Mouse (Mus musculus): ENCODE results near the gene Eif1ad. TPM values are rescaled to one million over a fixed set of nuclear protein-coding genes. Genes with fewer than 3 reads are reported as not detected.

The Eif1ad gene
- polyA plus RNA-seq, 1 experiment from 2014 or later: 68.1 TPM

DNA sequence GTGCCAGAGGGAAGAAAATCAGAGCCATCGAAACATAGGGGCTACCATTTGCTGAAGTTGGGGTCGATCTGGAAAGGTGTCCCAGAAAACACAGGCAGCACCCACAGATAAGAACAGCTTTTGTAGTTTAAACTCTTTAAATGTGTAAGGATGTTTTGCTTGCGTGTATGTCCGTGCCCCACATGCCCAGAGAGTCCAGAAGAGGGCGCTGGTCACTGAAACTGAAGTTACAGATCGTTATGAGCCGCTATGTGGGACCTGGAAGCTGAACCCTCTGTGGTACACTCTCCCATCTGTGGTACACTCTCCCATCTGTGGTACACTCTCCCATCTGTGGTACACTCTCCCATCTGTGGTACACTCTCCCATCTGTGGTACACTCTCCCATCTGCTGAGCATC is 40.6 kb downstream of the Eif1ad start:
- H3K36me3 ChIP-seq (ENCODE audit: control insufficient read depth, insufficient read depth, low read length): no peaks in the 10 kb centered on the region
- H3K4me1 ChIP-seq (ENCODE audit: control insufficient read depth, insufficient read depth, low read length): peaks cover 11% of the 10 kb centered on the region
- DNase-seq (ENCODE audit: low spot score, missing footprints): peak; percentile 93
- peak overlapping the region; percentile 69 for H3K27ac ChIP-seq (ENCODE audit: low read depth, low read length)
- peak overlapping the region; percentile 76 for H3K9ac ChIP-seq (ENCODE audit: low read length)
- peak overlapping the region; percentile 53 for H3K4me3 ChIP-seq (ENCODE audit: low read depth, low read length)
- 20% methylated on average over 7 of the region's 7 CpGs for WGBS
- H3K4me2 ChIP-seq: peak overlapping the region; percentile 79
- H3K27me3 ChIP-seq (ENCODE audit: control insufficient read depth, insufficient read depth, low read length): no peaks in the 10 kb centered on the region
- no peaks in the 10 kb centered on the region for H3K9me3 ChIP-seq (ENCODE audit: control insufficient read depth, low read length)
- ATAC-seq (ENCODE audit: low FRiP score): peak; percentile 41; the same call in 1 of the 2 replicates

- Histone ChIP-seq H3K36me3 (ENCODE audit: control insufficient read depth, insufficient read depth, low read length) (no peaks in the 10 kb centered on the region), H3K27me3 (ENCODE audit: control insufficient read depth, insufficient read depth, low read length) (no peaks in the 10 kb centered on the region), H3K4me2 (no peak overlapping the region), H3K27ac (ENCODE audit: low read depth, low read length) (no peak overlapping the region), H3K4me1 (ENCODE audit: control insufficient read depth, insufficient read depth, low read length) (peaks cover 11% of the 10 kb centered on the region), H3K9ac (ENCODE audit: low read length) (no peak overlapping the region), H3K4me3 (ENCODE audit: low read depth, low read length) (no peak overlapping the region), H3K9me3 (ENCODE audit: control insufficient read depth, low read length) (no peaks in the 10 kb centered on the region)
- 91% methylated on average over 13 of the region's 13 CpGs for WGBS
- no peak for ATAC-seq (ENCODE audit: low FRiP score)
- peak; percentile 19 for DNase-seq (ENCODE audit: low spot score, missing footprints)
These were observed 41.8 kb downstream of the Eif1ad start for GRCm38 (mm10) chr19:5408057-5409001.

DNA sequence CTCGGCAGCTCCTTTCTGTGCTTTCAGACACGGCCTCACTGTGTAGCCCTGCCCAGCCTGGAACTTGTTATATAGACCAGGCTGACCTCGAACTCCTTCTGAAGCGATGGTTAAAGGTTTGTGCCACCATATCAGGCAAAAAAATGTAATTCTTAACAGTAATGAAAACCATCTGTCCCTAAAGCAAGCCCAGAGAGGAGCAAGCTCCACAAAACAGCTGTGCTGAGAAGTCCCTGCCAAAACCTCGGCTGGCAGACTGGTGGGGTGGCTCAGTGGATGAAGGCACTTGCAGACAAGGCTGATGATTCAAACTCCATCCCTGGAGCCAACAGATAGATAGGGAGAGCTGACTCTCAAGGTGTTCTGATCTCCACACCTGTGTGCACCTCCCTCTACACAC is 42.5 kb downstream of the Eif1ad start:
- peaks cover 11% of the 10 kb centered on the region for H3K4me1 ChIP-seq (ENCODE audit: control insufficient read depth, insufficient read depth, low read length)
- H3K27ac ChIP-seq (ENCODE audit: low read depth, low read length): no peak overlapping the region
- WGBS: 75% methylated on average over 5 of the region's 5 CpGs
- H3K9ac ChIP-seq (ENCODE audit: low read length): no peak overlapping the region
- no peaks in the 10 kb centered on the region for H3K36me3 ChIP-seq (ENCODE audit: control insufficient read depth, insufficient read depth, low read length)
- ATAC-seq (ENCODE audit: low FRiP score) (no peak), DNase-seq (ENCODE audit: low spot score, missing footprints) (peak; percentile 59)
- no peak overlapping the region for H3K4me3 ChIP-seq (ENCODE audit: low read depth, low read length)
- H3K27me3 ChIP-seq (ENCODE audit: control insufficient read depth, insufficient read depth, low read length): no peaks in the 10 kb centered on the region
- H3K9me3 ChIP-seq (ENCODE audit: control insufficient read depth, low read length): no peaks in the 10 kb centered on the region
- no peak overlapping the region for H3K4me2 ChIP-seq

DNA sequence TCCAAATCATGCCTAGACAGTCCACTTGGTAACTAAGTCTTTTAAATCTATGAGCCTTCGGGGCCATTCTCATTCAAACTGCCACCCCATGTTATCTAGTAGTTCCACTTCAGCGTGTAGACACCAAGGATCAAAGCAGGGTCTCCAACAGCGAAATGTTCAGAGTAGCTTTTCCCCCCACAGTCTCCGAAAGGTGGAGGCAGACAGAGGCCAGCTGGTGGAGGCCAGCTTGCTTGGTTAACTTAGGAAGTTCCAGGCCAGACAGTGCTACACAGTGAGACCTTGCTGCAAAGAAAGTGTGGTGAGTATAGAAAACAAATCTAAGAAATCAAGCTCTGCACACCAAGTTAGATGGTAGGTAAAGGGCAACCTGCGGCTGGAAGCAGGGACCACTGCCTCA is 44.1 kb downstream of the Eif1ad start:
- ATAC-seq (ENCODE audit: low FRiP score) (no peak), DNase-seq (ENCODE audit: low spot score, missing footprints) (no peak)
- Histone ChIP-seq H3K36me3 (ENCODE audit: control insufficient read depth, insufficient read depth, low read length) (no peaks in the 10 kb centered on the region), H3K9ac (ENCODE audit: low read length) (no peak overlapping the region), H3K4me3 (ENCODE audit: low read depth, low read length) (no peak overlapping the region), H3K27me3 (ENCODE audit: control insufficient read depth, insufficient read depth, low read length) (no peaks in the 10 kb centered on the region), H3K9me3 (ENCODE audit: control insufficient read depth, low read length) (no peaks in the 10 kb centered on the region), H3K4me1 (ENCODE audit: control insufficient read depth, insufficient read depth, low read length) (peaks cover 11% of the 10 kb centered on the region), H3K4me2 (no peak overlapping the region), H3K27ac (ENCODE audit: low read depth, low read length) (no peak overlapping the region)
- 91% methylated on average over 5 of the region's 5 CpGs for WGBS

GRCm38 (mm10) chr19:5411961-5412360 is 45.4 kb downstream of the Eif1ad start:
- ATAC-seq (ENCODE audit: low FRiP score): no peak
- no peak overlapping the region for H3K4me3 ChIP-seq (ENCODE audit: low read depth, low read length)
- H3K9ac ChIP-seq (ENCODE audit: low read length): no peak overlapping the region
- H3K4me1 ChIP-seq (ENCODE audit: control insufficient read depth, insufficient read depth, low read length): peaks cover 6% of the 10 kb centered on the region
- no peak overlapping the region for H3K27ac ChIP-seq (ENCODE audit: low read depth, low read length)
- H3K27me3 ChIP-seq (ENCODE audit: control insufficient read depth, insufficient read depth, low read length): no peaks in the 10 kb centered on the region
- H3K9me3 ChIP-seq (ENCODE audit: control insufficient read depth, low read length): no peaks in the 10 kb centered on the region
- no peak overlapping the region for H3K4me2 ChIP-seq
- no peaks in the 10 kb centered on the region for H3K36me3 ChIP-seq (ENCODE audit: control insufficient read depth, insufficient read depth, low read length)
- WGBS: 77% methylated on average over 5 of the region's 5 CpGs
- DNase-seq (ENCODE audit: low spot score, missing footprints): peak; percentile 82

DNA sequence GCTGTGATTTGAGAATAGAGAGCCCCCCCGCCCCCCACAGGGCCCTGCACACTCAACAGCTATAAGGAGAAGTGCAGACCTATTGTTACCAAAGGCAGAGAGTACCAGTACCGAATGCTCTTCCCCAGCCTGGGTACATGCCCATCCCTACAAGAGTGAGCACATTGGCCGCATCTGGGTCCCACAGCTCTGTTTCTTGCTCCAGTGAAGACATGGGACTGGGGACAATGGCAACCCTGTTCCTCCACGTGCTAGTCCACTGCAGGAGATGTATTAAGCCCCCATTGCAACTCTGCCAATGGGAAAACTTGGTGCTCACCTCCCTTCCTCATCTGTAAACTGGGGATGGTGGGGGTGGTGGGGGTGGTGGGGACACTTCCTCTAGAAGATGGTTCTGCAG is 47.3 kb downstream of the Eif1ad start:
- Histone ChIP-seq H3K9ac (ENCODE audit: low read length) (no peak overlapping the region), H3K4me1 (ENCODE audit: control insufficient read depth, insufficient read depth, low read length) (no peaks in the 10 kb centered on the region), H3K9me3 (ENCODE audit: control insufficient read depth, low read length) (no peaks in the 10 kb centered on the region), H3K36me3 (ENCODE audit: control insufficient read depth, insufficient read depth, low read length) (no peaks in the 10 kb centered on the region), H3K27ac (ENCODE audit: low read depth, low read length) (no peak overlapping the region), H3K4me2 (no peak overlapping the region), H3K27me3 (ENCODE audit: control insufficient read depth, insufficient read depth, low read length) (no peaks in the 10 kb centered on the region), H3K4me3 (ENCODE audit: low read depth, low read length) (no peak overlapping the region)
- ATAC-seq (ENCODE audit: low FRiP score) (no peak), DNase-seq (ENCODE audit: low spot score, missing footprints) (no peak)
- 71% methylated on average over 4 of the region's 4 CpGs for WGBS

- H3K9ac ChIP-seq (ENCODE audit: low read length): no peak overlapping the region
- WGBS: 63% methylated on average over 2 of the region's 2 CpGs
These were observed 48.0 kb downstream of the Eif1ad start for GRCm38 (mm10) chr19:5414534-5414957.

DNA sequence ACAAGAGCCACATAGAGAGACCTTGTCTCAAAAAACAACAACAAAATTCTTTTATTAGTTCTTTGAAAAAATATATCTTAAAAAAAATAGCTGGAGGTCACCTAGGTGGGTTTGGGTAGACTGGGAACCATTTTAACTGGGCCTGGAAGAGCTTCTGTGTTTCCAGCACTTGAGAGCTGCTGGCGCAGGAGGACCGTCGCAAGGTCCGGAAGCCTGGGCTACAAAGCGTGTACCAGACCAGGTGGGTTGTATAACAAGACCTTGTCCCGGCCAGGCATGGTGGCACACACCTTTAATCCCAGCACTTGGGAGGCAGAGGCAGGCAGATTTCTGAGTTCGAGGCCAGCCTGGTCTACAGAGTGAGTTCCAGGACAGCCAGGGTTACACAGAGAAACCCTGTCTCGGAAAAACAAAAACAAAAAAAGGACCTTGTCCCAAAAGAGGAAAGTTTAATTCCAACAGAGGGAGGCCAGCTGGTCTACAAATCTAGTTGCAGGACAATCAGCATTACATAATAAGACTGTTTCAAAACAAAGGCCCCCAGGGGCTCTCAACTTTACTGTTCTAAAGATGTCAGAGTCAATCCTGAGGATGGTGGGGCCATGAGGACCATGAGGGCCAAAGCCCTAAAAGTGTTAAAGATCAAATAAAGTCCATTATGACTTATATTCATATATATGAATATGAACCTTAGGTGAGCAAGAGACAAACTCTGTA is 52.4 kb downstream of the Eif1ad start:
- H3K27ac ChIP-seq (ENCODE audit: low read depth, low read length): no peak overlapping the region
- peaks cover 10% of the 10 kb centered on the region for H3K4me1 ChIP-seq (ENCODE audit: control insufficient read depth, insufficient read depth, low read length)
- no peak overlapping the region for H3K4me2 ChIP-seq
- WGBS: 94% methylated on average over 8 of the region's 8 CpGs
- no peaks in the 10 kb centered on the region for H3K27me3 ChIP-seq (ENCODE audit: control insufficient read depth, insufficient read depth, low read length)
- H3K9me3 ChIP-seq (ENCODE audit: control insufficient read depth, low read length): no peaks in the 10 kb centered on the region
- no peak overlapping the region for H3K9ac ChIP-seq (ENCODE audit: low read length)
- no peak overlapping the region for H3K4me3 ChIP-seq (ENCODE audit: low read depth, low read length)
- no peak for ATAC-seq (ENCODE audit: low FRiP score)
- H3K36me3 ChIP-seq (ENCODE audit: control insufficient read depth, insufficient read depth, low read length): 0 out of 2 replicates have a peak, but pooled peaks cover 8% of the 10 kb centered on the region
- peak; percentile 8 for DNase-seq (ENCODE audit: low spot score, missing footprints)

More at GRCm38 (mm10) chr19:5414534-5414957, 48.0 kb downstream of the Eif1ad start:
- Histone ChIP-seq H3K27ac (ENCODE audit: low read depth, low read length) (no peak overlapping the region), H3K27me3 (ENCODE audit: control insufficient read depth, insufficient read depth, low read length) (no peaks in the 10 kb centered on the region), H3K4me2 (no peak overlapping the region), H3K36me3 (ENCODE audit: control insufficient read depth, insufficient read depth, low read length) (no peaks in the 10 kb centered on the region), H3K9me3 (ENCODE audit: control insufficient read depth, low read length) (no peaks in the 10 kb centered on the region), H3K4me1 (ENCODE audit: control insufficient read depth, insufficient read depth, low read length) (no peaks in the 10 kb centered on the region), H3K4me3 (ENCODE audit: low read depth, low read length) (no peak overlapping the region)
- no peak for ATAC-seq (ENCODE audit: low FRiP score)
- peak; percentile 37 for DNase-seq (ENCODE audit: low spot score, missing footprints)

GRCm38 (mm10) chr19:5419630-5420029 is 53.1 kb downstream of the Eif1ad start:
- DNase-seq (ENCODE audit: low spot score, missing footprints) (peak; percentile 37), ATAC-seq (ENCODE audit: low FRiP score) (no peak)
- H3K9ac ChIP-seq (ENCODE audit: low read length): no peak overlapping the region
- no peaks in the 10 kb centered on the region for H3K9me3 ChIP-seq (ENCODE audit: control insufficient read depth, low read length)
- no peaks in the 10 kb centered on the region for H3K27me3 ChIP-seq (ENCODE audit: control insufficient read depth, insufficient read depth, low read length)
- no peak overlapping the region for H3K27ac ChIP-seq (ENCODE audit: low read depth, low read length)
- 93% methylated on average over 9 of the region's 9 CpGs for WGBS
- H3K4me1 ChIP-seq (ENCODE audit: control insufficient read depth, insufficient read depth, low read length): peaks cover 12% of the 10 kb centered on the region
- 0 out of 2 replicates have a peak, but pooled peaks cover 8% of the 10 kb centered on the region for H3K36me3 ChIP-seq (ENCODE audit: control insufficient read depth, insufficient read depth, low read length)
- H3K4me3 ChIP-seq (ENCODE audit: low read depth, low read length): no peak overlapping the region
- H3K4me2 ChIP-seq: no peak overlapping the region

All from midbrain, embryonic 11.5 days (tissue).